Mouse (Mus musculus) adrenal gland, postnatal 25 days (tissue): ENCODE results near the gene Tra2b. TPM values are rescaled to one million over a fixed set of nuclear protein-coding genes. Genes with fewer than 3 reads are reported as not detected.
"Not testable (repeated sequence)": the region's sequence is repeated elsewhere in the genome, so short reads cannot be mapped to it uniquely, and the experiment has no call there.

Source experiments
- DNase-seq: peaks from one replicate; pipeline ENCODE4 v3.0.0; 2021; ENCODE audit warnings: mixed read lengths
- total RNA-seq: library from RNA; stranded (reverse); gene quantifications from 2 replicates; pipeline ENCODE4 v1.2.3, GENCODE M21; 2021

Tra2b gene
- total RNA-seq, 1 experiment from 2014 or later, result 103 TPM

DNA sequence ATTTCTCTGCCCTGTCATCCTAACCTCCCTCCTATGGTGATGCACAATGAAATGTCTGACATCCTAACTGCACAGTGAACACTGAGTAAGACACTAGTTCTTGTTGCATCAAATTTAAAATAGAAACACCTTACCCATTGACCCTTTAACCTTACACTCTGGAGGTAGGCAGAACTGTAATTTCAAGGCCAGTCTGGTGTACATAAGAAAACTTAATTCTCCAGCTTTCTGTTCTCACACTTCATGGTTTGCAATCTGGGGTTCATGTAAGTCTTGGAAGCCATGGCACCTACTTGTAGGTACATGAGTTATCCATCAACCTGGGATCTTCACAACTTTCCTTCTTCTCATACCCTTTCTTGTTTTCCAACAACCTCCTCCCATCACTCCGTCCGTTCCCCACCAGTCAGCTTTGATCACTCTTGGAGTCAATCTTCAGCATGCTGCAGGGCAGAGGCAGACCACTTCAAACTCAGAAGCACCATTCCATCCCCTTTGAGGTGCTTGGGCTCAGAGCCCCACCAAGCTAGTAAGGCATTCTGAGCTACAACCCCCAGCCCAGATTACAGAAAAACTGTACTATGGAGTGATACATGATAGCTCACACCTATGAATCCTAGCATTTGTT, 23.5 kb downstream of the Tra2b start:
- DNase-seq, result no peak

DNA sequence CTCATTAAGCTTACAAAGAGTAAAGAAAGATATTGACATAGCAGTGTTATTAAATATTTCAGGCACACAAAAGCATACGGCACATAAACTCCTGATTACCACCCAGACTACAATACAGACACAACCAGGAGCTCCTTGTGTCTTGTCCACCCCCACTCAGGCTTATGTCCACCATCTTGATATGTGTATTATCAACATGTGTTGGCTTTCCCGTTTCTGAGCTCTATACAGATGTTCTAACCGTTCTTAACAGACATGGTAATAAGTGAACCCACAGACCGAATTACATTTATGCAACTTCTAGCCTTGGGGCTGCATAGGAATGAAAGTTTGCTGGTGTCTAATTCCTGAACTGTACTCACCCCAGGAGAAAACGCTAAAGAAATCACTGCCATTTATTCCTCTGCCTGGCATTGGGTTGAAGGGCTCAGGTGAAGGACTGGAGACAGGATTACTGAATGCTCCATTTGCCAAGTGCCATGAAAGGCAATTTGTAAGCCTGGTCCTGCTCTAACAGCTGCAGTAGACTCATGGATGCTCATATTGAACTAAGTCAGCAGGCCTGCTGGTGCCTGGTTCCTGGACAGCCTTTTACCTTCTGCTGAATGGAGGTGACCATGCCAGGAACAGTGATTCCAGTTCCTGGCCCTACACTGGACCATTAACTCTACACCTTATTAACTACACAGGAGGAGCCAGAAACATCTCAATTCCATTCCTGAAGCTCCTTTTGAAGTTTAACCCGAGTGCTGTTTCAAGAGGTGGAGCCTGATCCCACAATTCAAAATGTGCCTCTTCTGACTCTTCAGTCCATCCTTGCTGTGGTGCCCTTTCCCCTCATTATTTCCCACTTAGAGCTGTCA, 24.2 kb downstream of the Tra2b start:
- DNase-seq, result no peak

DNA sequence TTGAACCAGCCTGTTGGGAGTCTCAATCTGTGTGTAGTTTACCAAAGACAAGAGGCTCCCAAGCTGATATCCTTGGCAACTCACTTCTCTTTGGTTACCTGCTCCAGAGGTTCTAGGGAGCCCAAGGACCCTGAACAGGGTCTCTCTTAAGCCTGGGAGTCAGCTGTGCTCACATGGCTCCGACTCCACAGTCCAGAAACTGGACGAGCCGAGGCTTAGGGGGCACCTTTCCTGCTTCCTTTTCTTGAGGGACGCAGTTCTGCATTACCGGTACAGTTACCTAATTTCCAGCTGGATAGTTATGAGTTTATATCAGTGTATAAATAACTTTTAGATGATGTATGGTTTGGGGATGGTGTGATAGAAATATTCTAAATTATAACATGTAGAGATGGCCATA, 24.9 kb downstream of the Tra2b start:
- DNase-seq, result no peak

DNA sequence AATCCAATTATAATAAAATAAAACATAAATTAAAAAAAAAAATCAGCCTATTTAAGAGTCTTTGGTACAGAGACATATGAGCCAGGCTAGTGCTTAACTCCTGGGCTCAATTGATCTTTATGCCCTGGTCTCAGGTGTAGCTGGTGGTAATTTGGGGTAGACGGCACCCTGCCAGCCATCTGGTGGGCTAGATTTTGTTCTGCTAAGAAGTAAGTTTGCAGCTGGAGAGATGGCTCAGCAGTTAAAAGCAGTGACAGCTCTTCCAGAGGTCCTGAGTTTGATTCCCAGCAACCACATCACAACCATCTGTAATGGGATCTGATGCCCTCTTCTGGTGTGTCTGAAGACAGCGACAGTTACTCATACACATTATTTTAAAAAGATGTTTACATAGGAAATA, 25.8 kb downstream of the Tra2b start:
- no peak for DNase-seq

DNA sequence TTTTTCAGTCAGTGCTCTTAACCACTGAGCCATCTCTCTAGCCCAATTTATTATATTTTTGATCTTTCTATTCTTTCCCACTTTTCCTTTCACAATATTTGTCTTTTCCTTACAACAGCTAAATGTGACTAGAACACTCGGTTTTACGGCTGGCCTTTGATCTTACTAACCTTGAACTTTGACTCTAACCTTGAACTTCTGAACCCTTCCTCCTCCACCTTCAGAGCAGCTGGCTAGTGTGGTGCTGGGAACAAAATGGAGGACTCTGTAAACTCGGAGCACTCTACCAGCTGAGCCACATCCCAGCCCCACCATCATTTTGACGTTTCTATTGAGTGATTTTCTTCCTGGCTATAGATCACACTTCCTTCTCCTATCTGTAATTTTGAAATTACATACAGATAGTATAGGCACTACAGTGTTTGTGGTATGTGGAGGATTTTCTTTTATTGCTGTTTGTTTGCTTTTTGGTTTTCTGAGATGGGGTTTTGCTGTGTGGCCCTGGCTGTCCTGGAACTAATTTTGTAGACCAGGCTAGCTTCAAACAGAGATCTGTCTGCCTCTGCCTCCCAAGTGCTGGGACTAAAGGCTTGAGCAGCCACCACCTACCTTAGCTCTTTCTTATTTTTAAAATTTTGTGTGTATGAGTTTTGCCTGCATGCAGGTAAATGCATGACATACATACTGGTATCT, 26.7 kb downstream of the Tra2b start:
- DNase-seq, result no peak

DNA sequence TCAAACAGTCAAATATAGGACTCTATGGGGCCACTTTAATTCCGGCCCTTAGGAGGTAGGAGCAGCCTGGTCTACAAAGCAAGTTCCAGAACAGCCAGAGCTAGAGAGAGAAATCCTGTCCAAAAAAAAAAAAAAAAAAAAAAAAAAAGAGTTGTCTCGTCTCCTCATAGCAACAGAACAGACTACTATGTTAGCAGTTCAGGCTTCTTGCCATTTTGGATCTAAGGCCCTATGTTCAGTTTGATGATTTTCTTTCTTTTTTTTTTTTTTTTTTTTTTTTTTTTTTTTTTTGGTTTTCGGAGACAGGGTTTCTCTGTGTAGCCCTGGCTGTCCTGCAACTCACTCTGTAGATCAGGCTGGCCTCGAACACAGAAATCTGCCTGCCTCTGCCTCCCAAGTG, 27.4 kb downstream of the Tra2b start:
- not testable (repeated sequence) for DNase-seq

DNA sequence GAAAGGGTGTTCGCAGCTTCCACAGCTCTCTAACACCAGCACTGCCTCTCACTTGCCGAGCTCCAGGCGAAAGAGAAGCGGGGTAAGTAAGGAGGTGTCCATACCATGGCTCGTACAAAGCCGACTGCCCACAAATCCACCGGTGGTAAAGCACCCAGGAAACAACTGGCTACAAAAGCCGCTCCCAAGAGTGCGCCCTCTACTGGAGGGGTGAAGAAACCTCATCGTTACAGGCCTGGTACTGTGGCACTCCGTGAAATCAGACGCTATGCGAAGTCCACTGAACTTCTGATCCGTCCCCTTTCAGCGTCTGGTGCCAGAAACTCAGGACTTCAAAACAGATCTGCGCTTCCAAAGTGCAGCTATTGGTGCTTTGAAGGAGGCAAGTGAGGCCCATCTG, 29.0 kb downstream of the Tra2b start:
- DNase-seq, result no peak

DNA sequence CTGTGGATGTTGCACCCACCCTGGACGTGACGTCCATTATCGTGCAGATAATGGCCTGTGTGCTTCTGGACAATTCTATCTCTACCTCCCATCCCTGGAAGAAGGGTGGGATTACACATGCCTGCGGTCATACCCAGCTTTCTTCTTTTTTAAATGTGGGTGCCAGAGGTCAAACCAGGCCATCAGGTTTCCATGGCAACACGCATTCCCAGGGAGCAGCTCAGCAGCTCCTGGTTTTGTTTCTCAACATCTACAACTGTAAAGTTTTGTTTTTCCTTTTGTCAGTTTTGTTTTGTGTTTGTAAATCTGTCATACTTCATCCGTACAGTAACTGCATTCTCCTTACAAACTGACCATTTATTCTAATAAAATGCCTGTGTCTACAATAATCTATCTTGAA, 31.3 kb downstream of the Tra2b start:
- no peak for DNase-seq

DNA sequence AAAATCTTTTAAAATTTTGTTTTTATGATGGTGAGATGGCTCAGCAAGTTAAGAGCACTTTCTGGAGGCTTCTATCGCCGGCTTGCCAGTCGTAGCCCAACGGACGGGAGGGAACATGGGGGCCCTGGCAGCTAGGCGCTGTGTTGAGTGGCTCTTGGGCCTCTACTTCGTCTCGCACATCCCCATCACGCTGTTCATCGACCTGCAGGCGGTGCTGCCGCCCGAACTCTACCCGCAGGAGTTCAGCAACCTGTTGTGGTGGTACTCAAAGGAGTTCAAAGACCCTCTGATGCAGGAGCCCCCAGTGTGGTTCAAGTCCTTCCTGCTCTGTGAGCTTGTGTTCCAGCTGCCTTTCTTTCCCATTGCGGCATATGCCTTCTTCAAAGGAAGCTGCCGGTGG, 35.5 kb downstream of the Tra2b start:
- DNase-seq, result not testable (repeated sequence)

DNA sequence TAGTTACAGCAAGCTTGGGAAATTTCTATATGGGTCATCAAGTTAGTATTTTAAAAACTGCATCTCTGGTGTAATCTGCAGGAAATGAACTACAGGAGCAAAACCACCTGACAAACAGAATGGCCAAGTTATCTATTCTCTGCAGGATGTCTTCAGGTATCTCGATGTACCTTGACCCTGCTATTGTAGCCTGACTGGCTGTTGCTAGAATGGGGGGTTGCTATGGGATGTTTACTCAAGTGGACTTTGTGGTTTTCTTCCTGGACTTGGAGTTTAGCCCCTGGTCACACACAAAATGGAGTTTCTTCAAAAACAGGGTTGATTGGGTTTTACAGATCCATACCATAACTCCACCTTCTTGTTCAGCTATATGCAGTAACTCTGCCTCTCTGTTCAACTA, 62.3 kb downstream of the Tra2b start:
- DNase-seq, result no peak

DNA sequence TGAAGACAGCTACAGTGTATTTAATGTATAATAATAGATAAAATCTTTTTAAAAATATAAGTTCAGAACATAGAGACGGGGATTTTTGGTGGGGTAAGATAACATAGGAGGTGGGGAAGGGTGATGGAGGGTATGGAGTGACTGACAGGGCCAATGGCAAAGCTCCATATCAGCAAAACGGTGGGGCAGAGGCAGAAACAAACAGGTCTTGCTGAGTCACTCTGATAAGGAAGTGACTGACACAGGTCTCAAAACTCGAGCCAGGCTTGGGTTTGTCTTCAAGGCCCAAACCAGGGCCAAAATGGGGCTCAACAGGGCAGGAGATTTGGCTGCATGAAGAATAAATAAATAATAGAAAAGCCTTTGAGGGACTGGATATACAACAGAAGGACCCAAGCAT, 63.9 kb downstream of the Tra2b start:
- DNase-seq, result no peak

DNA sequence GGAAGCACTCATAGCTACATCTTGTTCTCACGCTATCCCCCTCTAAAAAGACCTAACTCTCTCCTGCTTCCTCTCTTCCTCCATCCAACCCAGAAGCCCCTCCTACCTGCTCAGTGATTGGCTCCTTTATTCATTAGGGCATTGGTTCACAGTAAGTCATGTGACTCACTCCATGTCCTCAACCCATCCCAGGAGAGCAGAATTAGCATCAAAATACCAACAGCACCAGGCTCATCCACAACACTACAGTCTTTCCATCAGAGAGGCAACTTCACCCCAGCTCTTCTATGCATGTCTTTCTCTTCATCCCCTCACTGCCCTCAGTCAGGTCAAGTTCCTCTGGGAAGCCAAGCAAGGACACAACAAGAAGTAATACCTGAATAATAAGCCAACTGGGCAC, 65.3 kb downstream of the Tra2b start:
- DNase-seq, result no peak

Other genes starting within 250 kb of the Tra2b start
- 10.4 and 11.6 TPM in 2 replicates for gene Igf2bp2, start 102.7 kb downstream of the Tra2b start, total RNA-seq
- 25.0 and 29.5 TPM in 2 replicates for gene Etv5, start 173.7 kb upstream of the Tra2b start, total RNA-seq